Mouse (Mus musculus) lung, postnatal 25 days (tissue): ENCODE data around the gene Spata16.

ENCODE experiments used
- DNase-seq: peaks from one replicate; pipeline ENCODE4 v3.0.0; 2022; ENCODE audit warnings: low spot score

Gene Spata16

DNA sequence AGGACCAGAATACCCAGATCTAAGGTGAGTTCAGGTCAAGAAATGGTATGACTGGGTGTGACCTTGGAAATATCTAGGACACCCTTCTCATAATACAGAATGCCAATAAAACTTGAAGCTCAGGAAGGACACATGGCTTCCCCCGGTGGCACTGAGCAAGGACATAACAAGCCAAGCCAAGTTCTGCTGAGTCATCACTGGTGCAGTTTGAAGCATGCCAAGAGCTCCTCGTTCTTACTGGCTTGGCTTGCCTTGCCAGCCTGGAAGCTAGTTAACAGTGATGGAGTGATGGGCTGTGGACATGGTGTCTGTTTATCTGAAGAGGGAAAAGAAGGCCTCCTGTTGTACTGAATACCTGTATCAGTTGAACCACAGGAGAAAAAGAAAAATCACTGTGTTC is 342.2 kb downstream of the Spata16 start:
- DNase-seq: no peak

DNA sequence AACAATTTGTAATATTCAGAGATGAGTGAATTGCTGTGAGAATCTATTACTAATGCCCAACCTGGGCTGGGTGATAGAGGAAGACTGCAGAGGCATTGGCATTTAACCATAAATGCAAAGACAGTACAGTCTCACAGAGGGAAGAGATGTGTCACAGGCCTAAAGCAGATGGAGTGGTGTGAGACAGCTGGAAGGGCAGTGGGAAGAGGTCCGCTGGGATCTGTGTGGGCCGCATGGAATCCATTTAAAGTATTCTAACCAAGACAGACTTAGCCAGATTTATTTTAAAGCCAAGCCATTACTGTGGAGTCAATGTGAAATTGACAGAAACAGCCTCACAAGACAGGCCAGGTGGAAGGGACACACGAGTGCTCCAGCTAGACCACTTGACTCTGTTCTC is 343.0 kb downstream of the Spata16 start:
- DNase-seq: no peak

DNA sequence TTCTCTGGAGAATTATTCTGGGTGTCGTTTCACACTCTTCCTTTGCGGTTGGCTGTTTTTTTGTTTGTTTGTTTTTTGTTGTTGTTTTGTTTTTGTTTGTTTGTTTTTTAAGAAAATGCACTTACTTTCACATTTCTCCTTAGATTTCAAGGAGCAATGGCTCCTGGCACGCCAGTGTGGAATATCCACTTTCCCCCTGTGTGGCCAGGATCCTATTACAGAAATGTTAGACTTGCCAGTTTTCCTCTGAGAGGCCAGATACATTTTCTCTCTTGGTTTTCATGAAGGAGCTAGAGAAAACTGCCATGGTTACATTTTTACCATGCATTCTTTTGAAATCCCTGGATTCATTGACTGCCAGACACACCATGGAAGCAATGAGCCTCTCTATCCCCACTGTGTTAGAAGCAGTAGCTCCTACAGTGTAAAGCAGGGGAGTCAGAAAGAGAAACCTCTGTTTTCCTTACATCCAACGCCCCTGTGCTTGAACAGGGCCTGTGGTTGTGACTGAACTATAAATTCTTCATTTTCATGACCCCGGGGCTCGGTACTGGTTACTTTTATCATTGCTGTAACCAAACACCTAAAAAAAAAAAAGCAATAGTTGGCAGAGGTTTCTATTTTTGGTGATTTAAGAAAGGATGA is 344.7 kb downstream of the Spata16 start:
- DNase-seq: no peak

DNA sequence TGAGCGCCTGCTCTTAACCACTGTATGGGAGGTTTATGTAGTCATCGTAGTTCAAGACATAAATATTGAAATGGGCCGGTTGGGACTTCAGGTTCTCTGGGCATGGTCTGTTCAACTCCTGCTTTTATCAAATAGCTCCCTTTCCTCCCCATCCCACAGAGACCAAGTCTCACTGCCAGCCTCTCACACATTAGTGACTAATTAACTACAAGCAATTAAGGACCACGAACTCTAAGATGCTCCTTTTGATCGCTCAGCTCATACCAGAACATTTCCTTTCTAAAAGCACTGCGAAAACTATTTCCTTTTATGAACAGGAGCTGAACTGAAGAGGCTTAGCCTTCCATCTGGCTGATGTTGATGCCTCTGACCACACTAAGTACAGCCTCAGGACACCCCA is 346.3 kb downstream of the Spata16 start:
- DNase-seq: no peak

DNA sequence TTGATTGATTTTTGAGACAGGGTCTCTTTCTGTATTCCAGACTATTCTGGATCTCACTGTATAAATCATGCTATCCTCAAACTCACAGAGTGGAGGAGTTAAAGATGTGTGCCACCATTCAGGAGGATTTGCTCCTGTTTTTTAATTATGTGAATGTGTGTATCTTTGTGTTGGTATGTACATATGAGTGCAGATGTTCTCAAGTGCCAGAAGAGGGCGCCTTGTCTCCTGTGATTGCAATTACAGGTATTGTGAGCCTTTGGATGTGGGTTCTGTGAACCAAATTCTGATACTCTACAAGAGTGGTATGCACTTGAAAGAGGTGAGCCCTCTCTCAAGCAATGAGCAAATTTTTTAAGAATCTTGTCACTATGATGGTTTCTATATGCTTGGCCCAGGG is 369.4 kb downstream of the Spata16 start:
- DNase-seq: no peak

DNA sequence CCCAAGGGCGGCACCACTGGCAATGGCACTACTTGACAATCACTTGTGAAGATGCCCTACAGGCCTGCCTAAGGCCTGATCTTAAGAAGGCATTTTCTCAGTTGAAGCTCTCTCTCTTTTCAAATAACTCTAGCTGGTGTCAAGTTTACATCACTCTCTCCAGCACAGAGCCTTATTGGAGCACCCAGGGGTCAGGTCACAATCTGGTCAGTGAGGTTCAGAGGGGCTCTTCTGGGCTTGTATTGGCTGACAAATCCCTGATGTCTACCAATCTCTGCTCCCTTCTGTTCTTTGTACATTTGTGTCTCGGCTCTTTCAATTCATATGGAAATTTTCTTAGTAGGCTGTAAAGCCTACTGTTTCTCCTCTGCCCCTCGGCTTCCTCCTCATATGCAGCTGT is 390.5 kb downstream of the Spata16 start:
- no peak for DNase-seq

DNA sequence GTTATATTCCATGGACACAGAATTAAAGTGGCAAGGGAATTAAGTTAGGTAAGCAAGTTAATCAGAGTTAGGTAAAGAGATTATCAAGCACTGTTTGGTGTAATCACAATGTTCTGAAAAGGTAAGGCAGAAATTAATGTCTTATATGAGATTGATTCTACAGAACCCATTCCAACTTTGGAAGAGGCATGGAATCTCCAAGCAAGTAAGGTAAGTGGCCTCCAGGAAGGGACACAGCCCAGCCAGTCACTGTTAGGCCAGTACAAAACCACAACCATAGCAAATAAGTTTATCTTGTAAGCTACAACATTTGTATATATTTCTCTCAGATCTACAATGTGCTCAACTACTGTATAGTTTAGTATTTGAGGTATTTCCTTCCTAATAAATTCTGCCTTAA is 391.1 kb downstream of the Spata16 start:
- no peak for DNase-seq

DNA sequence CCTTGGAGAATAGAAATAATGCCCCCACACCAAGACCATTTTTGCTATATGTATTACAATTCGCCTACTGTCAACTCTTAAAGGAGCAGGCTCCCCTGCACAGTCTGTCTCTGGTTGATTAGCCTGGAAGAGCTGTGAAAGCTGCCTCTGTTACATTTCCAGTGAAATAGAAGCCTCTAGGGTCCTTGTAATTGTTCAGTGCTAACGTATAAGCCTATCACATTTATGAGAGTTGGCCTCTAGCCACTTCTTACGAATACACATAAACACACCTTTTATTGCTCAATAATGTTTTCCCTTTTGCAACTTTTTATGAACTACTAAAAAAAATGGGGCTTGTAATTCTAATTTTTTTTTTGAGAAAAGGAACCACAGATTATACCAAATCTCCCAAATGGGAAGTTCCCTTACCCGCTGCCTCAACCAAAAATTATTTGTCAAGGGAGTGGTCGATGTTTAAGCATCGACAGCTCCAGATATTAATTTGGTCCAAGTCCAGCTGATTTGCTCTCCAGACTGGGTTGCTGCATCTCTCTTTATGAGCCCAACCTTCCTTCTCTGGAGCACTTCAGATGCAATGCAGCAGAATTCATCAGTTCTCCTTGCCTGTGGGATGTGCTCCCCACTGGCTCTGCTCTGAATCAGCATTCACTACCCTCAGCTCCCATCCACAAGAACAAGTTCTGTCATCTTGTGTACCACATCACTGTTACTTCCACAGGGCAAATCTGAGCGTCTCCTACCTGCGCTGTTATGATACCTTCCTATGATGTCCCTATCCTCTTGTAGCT is 392.8 kb downstream of the Spata16 start:
- no peak for DNase-seq
